Mouse (Mus musculus): ENCODE measurements at regions not wholly inside any gene's neighbourhood (a gene's known extent, or its start where the extent isn't known, plus 50 kb on each side); places are given as distances from the start of the nearest gene placed in this dataset.

DNA sequence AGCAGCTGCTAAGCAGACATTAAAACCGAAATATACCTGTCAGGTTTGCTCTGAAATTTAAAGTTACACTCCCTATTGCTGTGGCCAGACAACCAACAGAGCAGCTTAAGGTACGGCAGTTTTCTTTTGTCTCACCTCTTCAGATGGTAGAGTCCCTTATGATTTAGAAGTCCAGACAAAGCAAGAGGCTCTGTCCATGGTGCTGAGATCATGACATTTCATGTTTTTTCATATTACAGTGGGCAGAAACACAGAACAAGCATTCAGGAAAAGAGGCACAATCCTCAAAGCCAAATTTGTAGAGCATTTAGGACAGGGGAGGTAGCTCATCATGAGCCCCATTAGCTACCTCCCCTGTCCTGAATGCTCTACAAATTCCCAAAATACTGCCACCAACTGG lies 620.0 kb downstream of the Dnah5 start:
- ATAC-seq (replicated peaks; ENCODE audit: low FRiP score, low TSS enrichment, poor library complexity, severe bottlenecking), result no peak

DNA sequence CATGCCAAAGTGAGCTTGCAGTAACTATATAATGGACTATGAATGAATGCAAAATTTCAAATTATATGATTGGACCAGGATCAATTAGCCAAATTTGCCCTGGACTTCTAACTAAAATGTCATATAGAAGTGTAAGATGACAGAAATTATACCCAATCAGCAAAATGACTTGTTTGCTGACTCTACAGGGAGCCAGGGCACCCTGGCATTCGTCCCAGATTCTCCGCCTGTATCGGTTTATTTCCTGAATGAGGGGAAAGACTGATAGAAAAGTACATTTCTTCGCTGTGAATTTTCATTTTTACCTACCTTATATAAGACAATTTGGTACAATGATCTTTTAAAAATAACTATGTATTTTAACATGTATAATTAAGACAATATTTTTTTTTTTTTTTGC lies 631.3 kb downstream of the Dnah5 start:
- ATAC-seq (replicated peaks; ENCODE audit: low FRiP score, low TSS enrichment, poor library complexity, severe bottlenecking), result no peak

DNA sequence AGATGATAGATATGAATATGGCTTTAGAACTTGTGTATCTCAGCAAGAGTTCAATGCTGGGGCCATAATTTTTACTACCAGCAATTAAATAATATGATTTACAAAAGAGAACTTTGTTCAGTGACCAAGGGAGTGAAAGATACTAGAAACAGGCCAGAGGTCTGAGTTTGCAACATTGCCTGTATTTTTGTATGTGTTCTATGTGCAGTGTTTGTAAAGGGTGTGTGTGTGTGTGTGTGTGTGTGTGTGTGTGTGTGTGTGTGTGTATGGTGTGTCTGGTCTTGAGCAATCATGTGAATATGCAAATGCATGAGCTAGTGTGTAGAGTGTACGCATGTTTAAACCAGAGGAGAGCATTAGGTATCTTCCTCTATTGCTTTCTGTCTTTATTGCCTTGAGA lies 636.8 kb downstream of the Dnah5 start:
- no peak for ATAC-seq (replicated peaks; ENCODE audit: low FRiP score, low TSS enrichment, poor library complexity, severe bottlenecking)

GRCm38 (mm10) chr15:28856419-28856818 lies 652.9 kb downstream of the Dnah5 start:
- ATAC-seq (replicated peaks; ENCODE audit: low FRiP score, low TSS enrichment, poor library complexity, severe bottlenecking), result peak; percentile 95

DNA sequence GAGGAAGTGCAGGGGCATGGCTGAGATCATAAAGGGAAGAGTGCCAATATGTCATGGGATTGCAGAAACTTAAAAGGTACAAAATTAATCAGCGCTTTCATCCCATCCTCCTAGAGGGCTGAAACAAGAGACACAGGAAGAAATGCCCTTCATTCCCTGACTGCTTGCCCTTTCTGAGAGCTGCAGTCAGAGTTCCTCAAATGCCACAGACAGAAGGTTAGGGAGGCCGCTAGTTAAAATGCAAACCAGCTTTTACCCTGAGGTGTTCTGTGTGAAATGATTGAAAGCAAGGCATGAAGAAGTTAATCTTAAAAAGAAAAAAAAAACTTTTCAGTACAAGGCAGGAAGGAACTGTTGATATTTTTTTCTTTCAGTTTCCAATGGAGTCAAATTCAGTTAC lies 654.6 kb downstream of the Dnah5 start:
- ATAC-seq (replicated peaks; ENCODE audit: low FRiP score, low TSS enrichment, poor library complexity, severe bottlenecking), result no peak

DNA sequence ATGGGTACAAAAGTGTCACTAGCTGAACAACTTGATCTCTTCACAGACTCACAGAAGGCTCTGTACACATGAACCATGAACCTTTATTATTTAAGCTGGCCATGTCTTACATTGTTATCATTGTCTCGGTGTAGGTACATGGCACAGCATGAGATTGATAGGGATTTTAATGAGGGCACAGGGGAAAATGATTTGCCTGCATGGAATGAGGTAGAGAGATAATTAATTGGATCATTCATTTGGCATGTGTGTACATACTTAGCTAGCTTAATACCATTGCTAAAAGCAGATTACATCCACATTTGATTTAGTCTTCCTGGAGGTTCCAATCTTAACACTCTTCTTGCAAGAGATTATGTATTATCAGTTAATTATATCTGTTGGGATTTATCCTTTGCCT lies 660.5 kb downstream of the Dnah5 start:
- ATAC-seq (replicated peaks; ENCODE audit: low FRiP score, low TSS enrichment, poor library complexity, severe bottlenecking), result no peak

DNA sequence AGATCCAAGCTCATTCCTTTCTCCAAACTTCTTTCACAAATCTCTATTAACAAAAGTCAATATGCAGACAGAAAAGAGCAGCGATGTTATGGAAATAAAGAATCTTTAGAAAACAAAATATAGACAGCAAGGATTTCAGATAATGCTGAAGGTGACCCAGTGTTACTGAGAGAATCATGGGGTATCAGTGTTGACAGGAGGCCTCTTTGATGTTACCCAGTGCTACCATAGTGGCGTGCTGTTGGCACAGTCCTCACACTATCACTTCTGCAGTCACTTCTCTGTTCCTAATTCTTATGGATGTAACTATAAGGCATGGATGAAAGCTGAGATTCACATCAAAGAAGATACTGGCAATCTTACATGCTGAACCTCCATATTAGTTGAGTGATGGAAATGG lies 661.4 kb downstream of the Dnah5 start:
- ATAC-seq (replicated peaks; ENCODE audit: low FRiP score, low TSS enrichment, poor library complexity, severe bottlenecking), result no peak

DNA sequence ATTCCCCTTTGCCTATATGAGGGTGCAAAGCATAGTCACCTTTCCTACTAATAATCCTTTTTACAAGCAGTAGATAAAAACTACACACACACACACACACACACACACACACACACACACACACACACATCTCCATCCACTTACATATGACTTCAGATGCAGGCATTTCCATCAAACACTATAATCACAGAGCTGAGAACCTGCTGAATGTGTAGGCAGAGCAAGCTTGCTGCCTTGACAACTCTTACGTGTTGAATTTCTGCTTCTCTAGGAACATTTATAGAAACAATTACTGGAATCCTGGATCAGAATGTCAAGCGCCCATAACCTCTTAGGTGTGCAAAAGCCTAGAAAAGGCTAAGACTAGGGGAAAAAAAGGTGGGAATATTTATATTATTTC lies 669.4 kb downstream of the Dnah5 start:
- ATAC-seq (replicated peaks; ENCODE audit: low FRiP score, low TSS enrichment, poor library complexity, severe bottlenecking), result no peak

GRCm38 (mm10) chr15:28896248-28896808 lies 692.8 kb downstream of the Dnah5 start:
- no peak for ATAC-seq (replicated peaks; ENCODE audit: low FRiP score, low TSS enrichment, poor library complexity, severe bottlenecking)

GRCm38 (mm10) chr15:28922437-28922836 lies 718.9 kb downstream of the Dnah5 start:
- no peak for ATAC-seq (replicated peaks; ENCODE audit: low FRiP score, low TSS enrichment, poor library complexity, severe bottlenecking)

DNA sequence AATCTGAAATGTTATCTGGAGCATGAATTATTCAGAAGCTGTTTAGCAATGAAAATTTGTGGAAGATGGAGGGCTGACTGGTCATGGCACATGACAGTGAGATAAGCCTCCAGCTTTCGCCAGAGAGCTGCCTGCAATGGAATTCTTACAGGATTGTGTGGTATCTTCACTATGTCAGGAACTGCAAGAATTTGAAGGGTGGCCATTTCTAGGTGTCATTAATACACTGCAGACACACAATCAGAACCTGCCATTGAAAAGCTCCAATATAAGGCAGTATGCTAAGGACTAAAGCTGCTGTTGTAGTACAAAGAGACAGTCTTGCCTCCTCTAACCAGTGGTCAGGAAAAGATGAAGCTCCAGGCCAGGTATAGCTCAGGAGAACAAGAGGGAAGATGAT lies 744.7 kb downstream of the Dnah5 start:
- no peak for ATAC-seq (replicated peaks; ENCODE audit: low FRiP score, low TSS enrichment, poor library complexity, severe bottlenecking)
